Mouse (Mus musculus): ENCODE measurements around the gene Ephx1. TPM values are rescaled to one million over a fixed set of nuclear protein-coding genes. Genes with fewer than 3 reads are reported as not detected.

The Ephx1 gene
- polyA plus RNA-seq (2015; fragmentation: Illumina TruSeq; extraction: RNeasy Lipid Tissue Mini Kit (QIAGEN cat#74804); ENCODE audit: insufficient read depth, low replicate concordance), result 112 TPM

DNA sequence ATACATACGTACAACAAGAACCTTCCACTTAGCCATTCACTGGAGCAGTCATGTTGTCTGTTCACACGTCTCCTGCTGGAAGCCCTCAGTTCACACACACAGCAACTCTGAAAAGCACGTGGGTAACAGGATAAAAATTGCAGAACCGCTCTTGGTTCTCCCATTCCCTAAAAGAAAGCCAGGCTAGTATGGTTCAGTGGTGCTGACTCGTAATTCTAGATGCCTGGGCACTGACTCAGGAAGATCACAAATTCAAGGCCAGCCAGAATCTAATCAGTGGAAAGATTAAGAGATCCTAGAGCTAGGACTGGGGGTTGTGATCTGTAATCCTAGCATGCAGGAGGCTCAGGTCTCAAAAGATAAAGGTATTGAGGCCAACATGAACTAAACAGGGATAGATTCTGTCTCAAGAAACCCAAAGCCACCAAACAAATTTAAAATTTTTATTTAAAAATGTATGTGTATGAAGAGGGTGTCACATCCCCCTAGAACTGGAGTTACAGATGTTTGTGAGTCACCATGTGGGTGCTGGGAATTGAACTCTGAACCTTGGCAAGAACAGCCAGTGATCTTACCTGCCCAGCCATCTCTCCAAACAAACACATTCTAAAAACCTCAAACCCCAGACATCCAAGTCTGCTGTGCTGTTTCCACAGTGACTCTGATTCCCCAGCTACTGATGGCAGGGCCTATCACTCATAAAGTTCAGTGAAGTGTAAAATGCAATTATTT is at the start of gene Ephx1:
Gene Ephx1, minus strand, starts transcription at position 149 of the 732 bp plus-strand sequence.

DNA sequence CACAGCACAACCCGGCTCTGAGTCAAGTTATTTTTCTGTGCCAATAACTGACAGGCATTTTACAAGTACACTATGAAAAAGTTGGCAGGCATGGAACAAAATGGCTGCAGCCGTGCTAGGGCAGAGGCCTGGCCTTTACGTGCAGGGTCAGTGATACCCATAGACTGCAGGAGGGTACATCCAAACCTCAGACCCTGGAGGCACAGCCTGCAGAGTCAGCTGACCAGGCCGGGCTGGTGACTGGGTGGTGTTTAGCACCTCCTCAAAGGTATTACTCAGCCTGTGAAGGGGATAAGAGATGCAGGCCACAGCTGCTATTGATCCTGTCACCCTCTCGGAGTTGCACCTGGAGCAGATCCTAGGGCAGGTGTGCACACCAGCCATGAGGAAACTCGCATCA is 30.2 kb upstream of the Ephx1 start, which contains the start of gene 9130409I23Rik:
Gene 9130409I23Rik, plus strand, starts transcription at position 301 of the 400 bp plus-strand sequence.

DNA sequence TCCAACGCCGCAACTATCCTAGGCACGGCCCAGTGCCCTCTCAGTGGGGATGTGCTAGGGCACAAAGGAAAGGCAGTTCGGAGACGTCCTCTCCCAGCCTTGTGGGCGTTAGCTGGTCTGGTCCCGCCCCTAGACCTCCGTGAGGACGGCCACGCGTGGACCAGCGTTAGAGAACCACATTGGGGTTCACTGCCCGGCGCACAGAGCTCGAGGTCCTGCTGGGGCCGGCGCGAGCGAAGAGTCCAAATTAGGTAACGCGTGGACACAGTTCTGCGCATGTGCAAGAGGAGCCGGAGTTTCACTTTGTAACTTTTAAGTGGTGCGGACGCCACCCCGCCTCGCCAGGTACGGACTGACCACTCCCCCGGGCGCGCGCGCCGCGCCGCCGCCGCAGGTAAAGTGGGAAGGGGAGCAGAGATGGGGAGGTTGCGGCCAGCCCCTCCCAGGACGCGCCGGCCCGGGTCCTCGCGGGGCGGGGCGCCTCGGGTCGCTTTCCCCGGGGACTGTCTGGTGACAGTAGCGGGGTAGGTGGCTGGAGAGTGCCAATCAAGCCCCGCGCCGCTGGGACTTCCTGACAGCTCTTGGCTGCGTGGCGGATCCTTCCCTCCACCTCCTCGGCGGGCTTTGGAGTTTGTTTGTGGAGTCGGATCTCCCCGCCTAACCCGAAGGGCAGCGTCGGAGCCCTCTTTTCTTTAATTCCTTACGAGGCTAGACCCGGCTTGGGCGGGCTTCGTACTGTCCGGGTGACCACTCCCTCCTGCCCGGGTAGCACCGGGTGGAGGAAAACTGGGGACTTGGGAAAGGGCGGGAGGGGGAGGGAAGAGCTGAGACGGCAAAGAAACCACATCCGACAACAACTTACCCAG is 78.3 kb downstream of the Ephx1 start, which contains the start of gene Tmem63a:
Gene Tmem63a, plus strand, starts transcription at position 179 of the 866 bp plus-strand sequence.

DNA sequence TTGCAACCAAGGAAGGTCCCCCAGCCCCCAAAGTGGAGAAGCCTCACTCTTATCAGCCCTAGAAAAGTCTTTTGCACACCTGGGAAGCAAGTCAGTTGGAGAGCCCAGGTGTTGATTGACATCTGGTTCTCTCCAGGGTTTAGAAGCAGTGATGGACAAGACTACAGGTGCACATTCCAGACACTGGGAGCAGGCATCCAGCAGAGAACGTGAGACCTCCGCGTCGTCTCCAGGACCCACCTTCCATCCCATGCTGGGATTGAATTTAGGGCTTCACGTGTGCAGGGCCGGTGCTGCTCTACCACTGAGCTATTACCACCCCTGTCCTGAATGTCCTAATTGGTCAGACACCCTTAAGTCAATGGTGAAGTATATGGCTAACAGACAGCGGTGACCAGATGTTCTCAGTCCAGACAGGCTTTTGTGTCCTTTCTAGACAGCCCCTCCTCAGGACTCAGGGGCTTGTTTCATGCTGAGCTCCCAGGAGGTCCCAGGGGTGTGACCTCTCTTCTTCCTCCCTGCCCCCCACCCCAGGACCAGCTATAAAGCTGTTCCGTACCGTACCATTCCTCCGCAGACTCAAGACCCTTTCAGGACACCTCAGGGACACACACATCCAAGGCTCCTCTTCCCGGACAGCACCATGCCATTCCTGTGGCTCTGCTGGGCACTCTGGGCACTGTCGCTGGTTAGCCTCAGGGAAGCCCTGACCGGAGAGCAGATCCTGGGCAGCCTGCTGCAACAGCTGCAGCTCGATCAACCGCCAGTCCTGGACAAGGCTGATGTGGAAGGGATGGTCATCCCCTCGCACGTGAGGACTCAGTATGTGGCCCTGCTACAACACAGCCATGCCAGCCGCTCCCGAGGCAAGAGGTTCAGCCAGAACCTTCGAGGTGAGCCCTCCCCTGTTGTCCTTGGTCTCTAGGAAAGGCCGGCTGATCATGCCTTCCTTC is 86.0 kb downstream of the Ephx1 start, which contains the start of gene Lefty1:
Gene Lefty1, plus strand, starts transcription at position 556 of the 953 bp plus-strand sequence.

Other genes starting within 250 kb of the Ephx1 start
- gene H3f3a, start 207.0 kb downstream of the Ephx1 start, polyA plus RNA-seq (2015; fragmentation: Illumina TruSeq; extraction: RNeasy Lipid Tissue Mini Kit (QIAGEN cat#74804); ENCODE audit: insufficient read depth, low replicate concordance), result 1,813 TPM
- gene Sde2, start 169.8 kb downstream of the Ephx1 start, polyA plus RNA-seq (2015; fragmentation: Illumina TruSeq; extraction: RNeasy Lipid Tissue Mini Kit (QIAGEN cat#74804); ENCODE audit: insufficient read depth, low replicate concordance), result 26.7 TPM
- not detected for gene Lefty2, start 127.8 kb downstream of the Ephx1 start, polyA plus RNA-seq (2015; fragmentation: Illumina TruSeq; extraction: RNeasy Lipid Tissue Mini Kit (QIAGEN cat#74804); ENCODE audit: insufficient read depth, low replicate concordance)
- gene Pycr2, start 116.6 kb downstream of the Ephx1 start, polyA plus RNA-seq (2015; fragmentation: Illumina TruSeq; extraction: RNeasy Lipid Tissue Mini Kit (QIAGEN cat#74804); ENCODE audit: insufficient read depth, low replicate concordance), result 11.0 TPM
- gene Lefty1, start 85.9 kb downstream of the Ephx1 start, polyA plus RNA-seq (2015; fragmentation: Illumina TruSeq; extraction: RNeasy Lipid Tissue Mini Kit (QIAGEN cat#74804); ENCODE audit: insufficient read depth, low replicate concordance), result 1.9 TPM
- gene Tmem63a, start 78.6 kb downstream of the Ephx1 start, polyA plus RNA-seq (2015; fragmentation: Illumina TruSeq; extraction: RNeasy Lipid Tissue Mini Kit (QIAGEN cat#74804); ENCODE audit: insufficient read depth, low replicate concordance), result 31.9 TPM
- gene 9130409I23Rik, start 30.3 kb upstream of the Ephx1 start, polyA plus RNA-seq (2015; fragmentation: Illumina TruSeq; extraction: RNeasy Lipid Tissue Mini Kit (QIAGEN cat#74804); ENCODE audit: insufficient read depth, low replicate concordance), result not detected
- 54.6 TPM for gene Nvl, start 123.3 kb upstream of the Ephx1 start, polyA plus RNA-seq (2015; fragmentation: Illumina TruSeq; extraction: RNeasy Lipid Tissue Mini Kit (QIAGEN cat#74804); ENCODE audit: insufficient read depth, low replicate concordance)
- gene Cnih4, start 123.8 kb upstream of the Ephx1 start, polyA plus RNA-seq (2015; fragmentation: Illumina TruSeq; extraction: RNeasy Lipid Tissue Mini Kit (QIAGEN cat#74804); ENCODE audit: insufficient read depth, low replicate concordance), result 60.8 TPM
- gene Wdr26, start 191.1 kb upstream of the Ephx1 start, polyA plus RNA-seq (2015; fragmentation: Illumina TruSeq; extraction: RNeasy Lipid Tissue Mini Kit (QIAGEN cat#74804); ENCODE audit: insufficient read depth, low replicate concordance), result 163 TPM